Mouse (Mus musculus) cerebellum, adult 8-10 months (tissue): ENCODE results near the gene Olfr1394.
"Not testable (repeated sequence)": the region's sequence is repeated elsewhere in the genome, so short reads cannot be mapped to it uniquely, and the experiment has no call there.

Experiments used
- DNase-seq: peaks from one replicate; pipeline ENCODE4 v3.0.0; 2022

The Olfr1394 gene

DNA sequence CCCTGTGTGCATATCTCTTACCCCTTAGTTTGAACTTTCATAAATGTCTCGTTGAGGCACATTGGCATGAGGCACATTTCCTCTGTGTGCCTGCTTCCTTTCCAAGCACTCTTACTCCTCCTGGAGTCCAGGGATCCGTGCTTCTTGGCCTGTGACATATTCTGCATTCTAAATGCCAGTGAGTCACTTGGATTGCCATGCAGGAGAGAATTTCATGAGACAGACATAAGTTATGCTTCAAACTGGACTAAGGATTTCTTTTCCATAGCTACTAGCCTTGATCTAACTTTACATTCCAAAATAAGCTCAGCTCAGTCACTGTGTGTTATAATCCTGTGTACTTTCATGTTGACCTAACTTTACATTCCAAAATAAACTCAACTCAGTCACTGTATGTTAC, 36.9 kb downstream of the Olfr1394 start:
- no peak for DNase-seq

GRCm38 (mm10) chr11:49194771-49195170, 40.6 kb downstream of the Olfr1394 start:
- DNase-seq: not testable (repeated sequence)

GRCm38 (mm10) chr11:49195819-49196322, 41.7 kb downstream of the Olfr1394 start:
- no peak for DNase-seq

GRCm38 (mm10) chr11:49200666-49201065, 46.5 kb downstream of the Olfr1394 start:
- DNase-seq: no peak

DNA sequence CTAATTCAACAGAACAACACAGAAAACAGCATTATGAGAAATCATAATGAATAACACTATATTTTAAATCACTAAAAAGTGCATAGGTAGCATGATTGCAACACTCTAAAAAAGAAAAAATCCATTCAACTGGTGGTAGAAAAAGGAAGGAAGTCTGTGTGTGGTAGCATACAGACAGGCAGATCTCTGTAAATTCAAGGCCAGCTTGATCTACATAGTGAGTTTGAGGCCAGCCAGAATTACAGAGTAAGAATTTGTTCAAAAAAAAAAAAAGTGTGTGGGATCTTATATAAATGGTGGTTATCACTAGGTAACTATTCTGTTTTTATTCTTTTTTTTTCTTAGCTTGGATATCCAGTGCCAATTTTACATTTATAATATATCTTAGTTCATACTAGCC, 47.0 kb downstream of the Olfr1394 start:
- DNase-seq: no peak

GRCm38 (mm10) chr11:49202071-49202470, 47.9 kb downstream of the Olfr1394 start:
- no peak for DNase-seq

GRCm38 (mm10) chr11:49202523-49203061, 48.4 kb downstream of the Olfr1394 start:
- DNase-seq: no peak

GRCm38 (mm10) chr11:49203129-49203768, 49.1 kb downstream of the Olfr1394 start, which contains the start of gene Zfp62:
Zfp62 (plus strand) TSS chr11:49203292.
- peak; percentile 92 for DNase-seq

- DNase-seq: peak; percentile 16
These were observed 49.8 kb downstream of the Olfr1394 start for GRCm38 (mm10) chr11:49203771-49204497.

GRCm38 (mm10) chr11:49205080-49205590, 51.0 kb downstream of the Olfr1394 start:
- no peak for DNase-seq

- DNase-seq: no peak
These were observed 53.3 kb downstream of the Olfr1394 start for GRCm38 (mm10) chr11:49207495-49207894.
